13 mouse cellular contexts compared by ENCODE assay signal in the genomic region with DNA sequence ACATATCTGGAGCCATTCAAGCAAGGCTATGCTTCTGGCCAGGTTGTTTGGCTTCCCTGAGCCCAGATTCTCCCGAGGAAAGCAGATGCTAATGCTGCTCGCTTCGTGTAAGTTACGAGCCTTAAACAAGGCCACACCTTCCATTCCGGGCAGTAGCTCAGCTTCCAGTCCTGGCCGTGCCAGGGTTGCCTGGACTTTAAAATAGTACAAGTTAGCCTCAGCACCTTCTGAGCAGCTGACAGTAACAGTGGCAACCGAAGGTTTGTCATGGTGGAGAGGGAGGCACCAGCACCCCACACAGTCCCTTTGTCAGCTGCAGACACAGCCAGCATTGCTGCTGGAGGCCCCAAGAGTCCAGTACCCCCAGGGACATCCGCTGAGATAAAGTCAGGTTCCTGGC.
DNase-seq lines count a peak whose midpoint lies in the region; ATAC-seq and TF ChIP-seq lines count a peak whose summit lies in the region.
"Had no signal": no experiment of that assay in that cellular context is flagged by ENCODE, and none has a peak within 500 bp of the region (broad histone marks: within the 10 kb centered on the region; RNA-seq: fewer than 3 reads in every experiment).

No protein-coding gene starts in this region.

- peaks cover 14% of the 10 kb centered on the region; the same call in 1 of the 2 replicates for H3K36me3 ChIP-seq in forebrain, embryonic 10.5 days (replicated peaks)
- no peaks in the 10 kb centered on the region for H3K36me3 ChIP-seq in forebrain, embryonic 11.5 days (ENCODE audit: control insufficient read depth, insufficient read depth, low read length)
- no peaks in the 10 kb centered on the region for H3K36me3 ChIP-seq in kidney, adult 2 months (ENCODE audit: control insufficient read depth, insufficient read depth, low read length)
- no peaks in the 10 kb centered on the region for H3K36me3 ChIP-seq in forebrain, embryonic 14.5 days (ENCODE audit: control insufficient read depth, insufficient read depth, low read length)
- H3K36me3 ChIP-seq in neural tube, embryonic 12.5 days, result no peaks in the 10 kb centered on the region
- H3K36me3 ChIP-seq: liver, embryonic 13.5 days had no signal

- 61% methylated on average over 8 of the region's 8 CpGs for WGBS in forebrain, embryonic 10.5 days
- WGBS in forebrain, embryonic 11.5 days, result 66% methylated on average over 8 of the region's 8 CpGs
- 29% methylated on average over 8 of the region's 8 CpGs for WGBS in kidney, adult 2 months
- 61% methylated on average over 8 of the region's 8 CpGs for WGBS in forebrain, embryonic 14.5 days
- 53% methylated on average over 8 of the region's 8 CpGs for WGBS in neural tube, embryonic 12.5 days

- H3K9ac ChIP-seq in forebrain, embryonic 11.5 days (ENCODE audit: low read length), result no peak overlapping the region
- 0 out of 2 replicates have a peak overlapping the region, but pooled peaks have one; percentile 8 for H3K9ac ChIP-seq in forebrain, embryonic 14.5 days (ENCODE audit: low read length)
- H3K9ac ChIP-seq in neural tube, embryonic 12.5 days, result 0 out of 2 replicates have a peak overlapping the region, but pooled peaks have one; percentile 26
- H3K9ac ChIP-seq: liver, embryonic 13.5 days had no signal

- no peaks in the 10 kb centered on the region for H3K9me3 ChIP-seq in forebrain, embryonic 10.5 days
- H3K9me3 ChIP-seq in forebrain, embryonic 11.5 days (ENCODE audit: control insufficient read depth, low read length), result no peaks in the 10 kb centered on the region
- H3K9me3 ChIP-seq in forebrain, embryonic 14.5 days (replicated peaks; ENCODE audit: control insufficient read depth, low read length), result no peaks in the 10 kb centered on the region
- H3K9me3 ChIP-seq in neural tube, embryonic 12.5 days, result no peaks in the 10 kb centered on the region
- H3K9me3 ChIP-seq: G1E; liver, embryonic 13.5 days had no signal

- no peaks in the 10 kb centered on the region for H3K27me3 ChIP-seq in forebrain, embryonic 10.5 days (ENCODE audit: poor library complexity, severe bottlenecking)
- no peaks in the 10 kb centered on the region for H3K27me3 ChIP-seq in forebrain, embryonic 11.5 days (ENCODE audit: control insufficient read depth, insufficient read depth, low read length)
- no peaks in the 10 kb centered on the region for H3K27me3 ChIP-seq in kidney, adult 2 months (replicated peaks; ENCODE audit: control insufficient read depth, insufficient read depth, low read length)
- no peaks in the 10 kb centered on the region for H3K27me3 ChIP-seq in forebrain, embryonic 14.5 days (replicated peaks; ENCODE audit: control insufficient read depth, insufficient read depth, low read length)
- no peaks in the 10 kb centered on the region for H3K27me3 ChIP-seq in neural tube, embryonic 12.5 days (replicated peaks)
- H3K27me3 ChIP-seq: liver, embryonic 13.5 days had no signal

- ATAC-seq in forebrain, embryonic 11.5 days (replicated peaks; ENCODE audit: low FRiP score), result no peak
- ATAC-seq in forebrain, embryonic 14.5 days, result no peak
- ATAC-seq in neural tube, embryonic 12.5 days (ENCODE audit: low FRiP score, low read depth), result no peak

- peaks cover 78% of the 10 kb centered on the region for H3K4me1 ChIP-seq in forebrain, embryonic 10.5 days
- peaks cover 19% of the 10 kb centered on the region for H3K4me1 ChIP-seq in forebrain, embryonic 11.5 days (replicated peaks; ENCODE audit: control insufficient read depth, insufficient read depth, low read length)
- H3K4me1 ChIP-seq in kidney, adult 2 months (ENCODE audit: control insufficient read depth, insufficient read depth, low read length), result peaks cover 43% of the 10 kb centered on the region
- peaks cover 36% of the 10 kb centered on the region for H3K4me1 ChIP-seq in forebrain, embryonic 14.5 days (ENCODE audit: control insufficient read depth, insufficient read depth, low read length)
- peaks cover 41% of the 10 kb centered on the region for H3K4me1 ChIP-seq in neural tube, embryonic 12.5 days

- H3K27ac ChIP-seq in forebrain, embryonic 10.5 days, result peak overlapping the region; percentile 60; the same call in 1 of the 2 replicates
- no peak overlapping the region for H3K27ac ChIP-seq in forebrain, embryonic 11.5 days (ENCODE audit: low read depth, low read length)
- peak overlapping the region; percentile 18; the same call in 1 of the 2 replicates for H3K27ac ChIP-seq in kidney, adult 2 months (ENCODE audit: insufficient read depth, low read depth, low read length)
- no peak overlapping the region for H3K27ac ChIP-seq in forebrain, embryonic 14.5 days (ENCODE audit: low read depth, low read length)
- H3K27ac ChIP-seq in neural tube, embryonic 12.5 days, result no peak overlapping the region
- H3K27ac ChIP-seq: liver, embryonic 13.5 days had no signal

- no peak for TF ChIP-seq CTCF in kidney, adult 2 months (conservative IDR thresholded peaks at IDR 0.05; ENCODE audit: insufficient read depth, insufficient read length, low read depth, low read length)

- H3K4me3 ChIP-seq in forebrain, embryonic 10.5 days, result no peak overlapping the region
- H3K4me3 ChIP-seq in forebrain, embryonic 11.5 days (ENCODE audit: low read depth, low read length), result no peak overlapping the region
- no peak overlapping the region for H3K4me3 ChIP-seq in kidney, adult 2 months (ENCODE audit: insufficient read depth, low read depth, low read length)
- H3K4me3 ChIP-seq in forebrain, embryonic 14.5 days (ENCODE audit: low read depth, low read length), result no peak overlapping the region
- H3K4me3 ChIP-seq in neural tube, embryonic 12.5 days, result no peak overlapping the region
- H3K4me3 ChIP-seq: liver, embryonic 13.5 days had no signal

- DNase-seq in forebrain, embryonic 10.5 days (ENCODE audit: extremely low spot score, low spot score), result no peak
- DNase-seq in forebrain, embryonic 11.5 days (ENCODE audit: low spot score), result no peak
- no peak for DNase-seq in kidney, adult 2 months
- DNase-seq in kidney, postnatal 36 days, result no peak
- no peak for DNase-seq in forebrain, embryonic 14.5 days (ENCODE audit: low spot score)
- DNase-seq in retina, postnatal 1 day, result no peak
- DNase-seq in spleen, adult 18-20 months, result no peak
- DNase-seq: cerebellum, postnatal 10 days; layer of hippocampus, postnatal 36 days; liver, embryonic 13.5 days; right cerebral cortex, postnatal 14 days had no signal

- H3K4me2 ChIP-seq in forebrain, embryonic 11.5 days (ENCODE audit: low read depth, low read length, severe bottlenecking), result no peak overlapping the region
- H3K4me2 ChIP-seq in forebrain, embryonic 14.5 days (ENCODE audit: low read length), result no peak overlapping the region
- no peak overlapping the region for H3K4me2 ChIP-seq in neural tube, embryonic 12.5 days (replicated peaks)
- H3K4me2 ChIP-seq: liver, embryonic 13.5 days had no signal

- TF ChIP-seq POLR2A in kidney, adult 2 months (IDR thresholded peaks at IDR 0.05; ENCODE audit: low read depth, low read length), result no peak

Comparison
In these comparisons a context has a peak if more than half of its experiments do, and no peak if none do; other contexts are left out.
1. H3K27ac ChIP-seq: peak in forebrain, embryonic 10.5 days (single experiment) and kidney, adult 2 months (single experiment); none in forebrain, embryonic 11.5 days (single experiment), forebrain, embryonic 14.5 days (single experiment) and neural tube, embryonic 12.5 days (single experiment).